Mouse (Mus musculus) CD4-positive, CD25-positive, alpha-beta regulatory T cell, adult 4 months (primary cell): Measurements from ENCODE around the gene Angel2. TPM values are rescaled to one million over a fixed set of nuclear protein-coding genes. Genes with fewer than 3 reads are reported as not detected.
"Not testable (repeated sequence)": the region's sequence is repeated elsewhere in the genome, so short reads cannot be mapped to it uniquely, and the experiment has no call there.

Experiments
- ATAC-seq: one replicate; pipeline ENCODE4 v1.8.0; 2017
- polyA plus RNA-seq, 2 experiments: library from polyadenylated mRNA; unstranded; fragments of 100-300 nt; shearing (Covaris generic); gene quantifications; one replicate each; pipeline ENCODE4 v1.2.1; 2017

The Angel2 gene
- polyA plus RNA-seq, result 10 to 100 TPM; 53.2 to 55.8 TPM

- not testable (repeated sequence) for ATAC-seq
These were observed at the start of gene Angel2 for GRCm38 (mm10) chr1:190924812-190925211. Gene Angel2 (plus strand): TSS chr1:190925112.

- no peak for ATAC-seq
These were observed 49.2 kb upstream of the Angel2 start for GRCm38 (mm10) chr1:190875751-190876150.

- ATAC-seq, result no peak
These were observed 44.3 kb upstream of the Angel2 start for GRCm38 (mm10) chr1:190880638-190881037.

GRCm38 (mm10) chr1:190881422-190881821 lies 43.5 kb upstream of the Angel2 start:
- ATAC-seq, result peak; percentile 72

- no peak for ATAC-seq
These were observed 38.9 kb upstream of the Angel2 start for GRCm38 (mm10) chr1:190886014-190886413.

- no peak for ATAC-seq
These were observed 36.9 kb upstream of the Angel2 start for GRCm38 (mm10) chr1:190888031-190888430.

- ATAC-seq, result no peak
These were observed 36.3 kb upstream of the Angel2 start for GRCm38 (mm10) chr1:190888646-190889045.

- no peak for ATAC-seq
These were observed 31.2 kb upstream of the Angel2 start for GRCm38 (mm10) chr1:190893559-190894167.

GRCm38 (mm10) chr1:190898186-190898585 lies 26.7 kb upstream of the Angel2 start:
- no peak for ATAC-seq

GRCm38 (mm10) chr1:190898899-190899575 lies 25.9 kb upstream of the Angel2 start:
- ATAC-seq, result no peak

GRCm38 (mm10) chr1:190901082-190901481 lies 23.8 kb upstream of the Angel2 start:
- no peak for ATAC-seq

GRCm38 (mm10) chr1:190904136-190904535 lies 20.8 kb upstream of the Angel2 start:
- no peak for ATAC-seq

- no peak for ATAC-seq
These were observed 20.2 kb upstream of the Angel2 start for GRCm38 (mm10) chr1:190904714-190905113.

- no peak for ATAC-seq
These were observed 14.1 kb upstream of the Angel2 start for GRCm38 (mm10) chr1:190910836-190911235.

GRCm38 (mm10) chr1:190911415-190912123 lies 13.3 kb upstream of the Angel2 start, which contains the start of gene Rps6kc1:
Gene Rps6kc1 (minus strand): TSS chr1:190911770.
- ATAC-seq, result peak; percentile 85

GRCm38 (mm10) chr1:190912623-190913022 lies 12.3 kb upstream of the Angel2 start:
- ATAC-seq, result no peak

- no peak for ATAC-seq
These were observed 6.0 kb upstream of the Angel2 start for GRCm38 (mm10) chr1:190918938-190919337.

GRCm38 (mm10) chr1:190919725-190920469 lies 5.0 kb upstream of the Angel2 start:
- ATAC-seq, result no peak

- no peak for ATAC-seq
These were observed 2.4 kb downstream of the Angel2 start for GRCm38 (mm10) chr1:190927311-190927710.

- ATAC-seq, result no peak
These were observed 2.9 kb downstream of the Angel2 start for GRCm38 (mm10) chr1:190927751-190928369.

- peak; percentile 92 for ATAC-seq
These were observed 3.6 kb downstream of the Angel2 start for GRCm38 (mm10) chr1:190928370-190929009.
